Mouse (Mus musculus) right cerebral cortex, postnatal 14 days (tissue): Measurements from ENCODE around the gene Ptprn2.

Experiments
- DNase-seq: peaks from one replicate; pipeline ENCODE4 v3.0.0; 2022

The Ptprn2 gene

DNA sequence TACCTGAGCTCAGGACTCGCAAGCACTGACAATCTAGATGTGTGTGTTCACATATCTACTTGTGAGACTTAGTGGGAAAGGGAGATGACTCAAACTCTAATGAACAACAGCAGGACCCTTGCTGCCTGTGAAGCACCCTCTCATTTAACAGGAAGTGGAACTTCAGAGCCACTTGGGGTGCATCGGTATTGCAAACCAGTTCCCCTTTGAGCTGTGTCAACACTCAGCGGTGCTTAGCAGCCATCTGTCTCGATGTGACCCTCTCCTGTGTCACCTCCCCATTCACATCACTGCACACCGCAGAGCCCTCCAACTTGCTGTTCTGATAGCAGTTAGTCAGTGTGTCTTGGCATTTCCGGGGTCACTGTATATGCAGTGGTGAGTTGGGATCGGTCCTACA, 592.1 kb downstream of the Ptprn2 start:
- no peak for DNase-seq

DNA sequence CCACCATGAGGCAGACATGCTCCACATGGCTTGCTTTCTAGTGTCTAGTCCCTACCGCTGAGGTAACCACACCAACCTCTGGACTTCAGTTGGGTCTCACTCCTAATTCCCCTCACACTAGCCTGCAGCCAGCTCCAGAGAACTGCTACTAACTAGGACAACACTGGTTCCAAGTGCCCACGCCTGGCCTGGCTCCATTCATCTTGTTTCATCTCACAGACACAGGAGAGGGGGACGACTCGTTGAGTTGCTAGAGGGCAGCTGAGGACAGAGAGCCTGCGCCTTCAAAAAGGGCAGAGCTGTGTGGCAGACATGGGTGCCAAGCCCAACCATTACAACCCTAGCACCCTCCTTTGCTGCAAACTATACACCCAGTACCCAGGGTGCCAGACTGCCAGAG, 593.4 kb downstream of the Ptprn2 start:
- peak; percentile 53 for DNase-seq

DNA sequence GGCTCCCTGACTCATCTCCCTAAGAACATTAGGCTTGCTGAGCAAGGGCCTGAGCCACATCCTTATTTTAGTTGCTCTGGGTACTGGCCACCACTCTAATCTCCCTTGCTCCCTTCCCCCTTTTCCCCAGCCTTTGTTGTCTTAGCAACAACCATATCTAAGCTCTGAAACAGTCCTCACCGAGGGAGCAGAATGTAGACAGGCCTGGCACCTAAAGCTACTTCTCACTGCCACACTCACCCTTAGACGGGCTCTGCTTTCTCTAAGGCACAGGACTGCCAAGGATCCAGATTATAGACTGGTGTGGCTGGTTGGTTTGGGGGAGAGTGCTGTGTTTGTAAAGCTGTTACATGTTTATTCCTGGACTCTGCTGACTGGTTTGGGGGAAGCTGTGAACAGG, 594.2 kb downstream of the Ptprn2 start:
- DNase-seq: peak; percentile 12

DNA sequence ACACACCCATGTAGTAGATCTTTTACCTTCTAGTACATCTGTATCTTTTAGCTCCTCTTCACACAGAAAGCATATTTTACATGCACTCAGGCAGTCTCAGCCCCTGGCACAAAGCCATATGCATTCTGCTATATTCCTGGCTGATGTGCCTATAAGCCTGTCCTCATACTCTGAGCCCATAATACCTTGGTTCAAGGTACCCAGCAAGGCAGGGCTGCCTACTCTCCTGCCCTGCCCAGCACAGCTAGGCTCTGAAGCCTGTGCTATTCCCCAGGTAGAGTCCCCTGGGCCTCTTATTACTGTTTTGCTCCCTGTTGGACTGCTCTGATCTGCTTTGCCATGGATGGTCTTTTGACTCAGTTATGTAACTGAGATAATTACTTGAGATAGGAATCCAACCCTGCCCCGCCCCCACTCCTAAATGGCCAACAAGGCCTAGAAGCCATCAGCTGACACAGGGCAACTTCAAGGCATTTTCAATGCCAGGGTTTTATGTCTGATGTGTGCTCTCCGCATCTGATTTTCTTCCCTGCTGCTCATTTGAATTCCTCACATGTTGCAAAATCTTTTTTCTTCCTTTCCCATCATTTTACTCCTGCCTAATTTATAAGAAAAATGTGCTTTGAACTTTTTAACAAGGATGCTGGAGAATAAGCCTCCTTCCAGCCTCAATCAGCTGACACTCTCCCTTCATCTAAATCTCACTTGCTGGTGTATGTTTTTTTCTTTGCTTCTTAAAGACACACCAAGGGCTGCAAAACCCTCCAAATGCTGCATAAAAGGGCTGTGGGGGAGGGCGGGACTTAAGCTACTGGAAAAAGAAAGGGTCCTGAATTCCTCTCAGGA, 598.6 kb downstream of the Ptprn2 start:
- DNase-seq: peak; percentile 20

DNA sequence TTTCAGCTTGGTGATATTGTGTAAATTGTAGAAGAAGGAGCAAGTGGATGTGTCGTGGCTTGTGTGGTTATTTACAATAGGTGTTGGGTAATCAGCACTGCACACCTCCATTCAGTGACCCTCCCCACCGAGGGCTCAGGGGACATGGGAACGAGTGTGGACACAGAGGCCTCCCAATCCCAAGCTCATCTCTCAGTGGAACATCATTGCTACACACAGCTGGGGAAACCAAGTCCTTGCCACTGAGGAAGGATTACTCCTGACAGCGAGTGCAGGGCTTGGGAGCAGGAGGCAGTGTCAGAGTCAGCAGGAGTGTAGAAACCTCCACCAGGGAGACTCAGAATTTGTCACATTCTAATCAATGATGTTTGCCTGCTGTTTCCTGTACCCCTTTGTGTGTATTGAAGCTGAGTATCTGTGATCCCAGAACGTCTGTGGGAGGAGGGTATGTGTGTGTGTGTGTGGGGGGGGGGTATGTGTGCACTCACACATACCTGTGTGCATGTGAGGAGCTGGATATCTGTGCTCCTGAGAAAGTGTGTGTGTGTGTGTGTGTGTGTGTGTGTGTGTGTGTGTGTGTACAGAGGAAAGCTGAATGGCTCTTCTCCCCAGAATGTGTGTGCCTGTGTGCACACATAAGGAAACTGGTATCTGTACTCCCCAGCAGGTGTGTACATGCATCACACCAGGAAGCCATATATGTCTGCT, 599.3 kb downstream of the Ptprn2 start:
- DNase-seq: no peak

DNA sequence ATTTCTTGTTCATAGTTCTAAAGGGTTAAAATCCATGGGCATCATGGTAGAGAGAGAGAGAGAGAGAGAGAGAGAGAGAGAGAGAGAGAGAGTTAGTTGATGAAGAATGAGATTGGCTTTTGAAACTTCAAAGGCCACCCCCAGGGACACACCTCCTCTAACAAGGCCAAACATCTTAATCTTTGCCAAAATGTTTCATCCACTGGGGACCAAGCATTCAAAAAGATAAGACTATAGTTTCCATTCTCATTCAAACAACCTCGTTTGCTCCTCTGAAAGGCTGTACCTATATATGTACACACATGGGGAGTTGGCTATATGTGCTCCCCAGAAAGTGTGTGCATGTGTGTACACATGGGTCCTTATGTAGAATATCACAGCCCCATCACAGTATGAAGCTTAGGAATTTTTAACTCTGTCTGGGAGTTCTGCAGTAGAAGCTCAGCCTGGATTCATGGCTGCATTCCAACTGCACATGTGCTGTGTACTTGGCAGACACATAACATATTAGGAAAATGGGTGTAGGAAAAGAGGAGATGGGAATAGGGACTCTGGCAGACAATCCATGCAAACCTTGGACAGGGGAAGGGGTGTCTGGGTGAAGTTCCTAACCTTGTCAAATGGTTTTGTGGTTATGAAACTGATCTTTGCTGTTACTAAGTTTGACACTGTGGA, 600.3 kb downstream of the Ptprn2 start:
- DNase-seq: peak; percentile 31

DNA sequence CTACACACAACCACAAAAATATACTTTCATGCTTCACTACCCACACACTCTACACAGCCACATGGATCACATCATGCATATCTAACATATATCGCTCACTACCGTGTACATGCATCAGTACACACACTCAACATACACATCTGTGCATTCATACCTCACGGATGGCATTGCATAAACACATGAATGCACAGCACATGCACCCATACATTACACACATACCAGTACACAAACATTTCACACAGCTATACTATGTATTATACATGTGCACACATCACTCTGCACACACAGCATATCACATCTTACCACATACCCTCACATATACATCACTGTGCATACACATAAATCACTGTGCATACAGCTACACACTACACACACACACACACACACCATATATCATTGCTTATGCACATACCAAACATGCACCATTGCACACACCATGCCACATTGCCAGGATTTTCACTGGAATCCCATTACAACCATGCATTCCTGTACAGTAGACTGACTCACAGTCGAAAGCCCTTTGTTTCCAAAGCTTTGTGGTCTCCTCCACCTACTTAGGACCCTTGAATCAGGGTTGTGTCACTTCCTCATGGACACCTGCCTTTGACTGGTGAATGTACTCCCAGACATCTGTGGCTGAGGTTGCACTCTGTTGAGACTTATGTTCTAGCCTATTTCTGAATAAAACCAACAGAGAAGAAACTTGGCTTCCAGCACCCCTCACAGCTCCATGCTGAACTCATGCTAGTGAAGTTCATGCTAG, 607.0 kb downstream of the Ptprn2 start:
- DNase-seq: no peak

DNA sequence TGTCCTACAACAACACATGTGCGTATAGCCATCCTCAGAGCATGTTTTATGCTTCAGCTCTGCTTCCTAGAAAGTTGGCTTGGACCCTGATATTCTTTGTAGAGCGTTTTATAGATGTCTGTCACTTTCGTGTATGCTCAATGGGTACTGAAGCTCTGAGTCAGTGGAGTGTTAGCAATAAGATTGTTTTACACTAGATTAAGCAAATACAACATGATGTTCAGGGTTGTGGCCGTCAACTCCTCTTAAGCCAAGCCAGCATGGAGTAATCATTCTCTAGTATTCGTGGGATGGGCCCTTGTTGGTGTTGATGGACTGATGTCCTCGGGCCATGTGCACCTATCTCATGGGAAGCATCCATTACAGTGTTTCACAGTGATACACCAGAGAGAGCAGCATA, 610.4 kb downstream of the Ptprn2 start:
- DNase-seq: no peak

DNA sequence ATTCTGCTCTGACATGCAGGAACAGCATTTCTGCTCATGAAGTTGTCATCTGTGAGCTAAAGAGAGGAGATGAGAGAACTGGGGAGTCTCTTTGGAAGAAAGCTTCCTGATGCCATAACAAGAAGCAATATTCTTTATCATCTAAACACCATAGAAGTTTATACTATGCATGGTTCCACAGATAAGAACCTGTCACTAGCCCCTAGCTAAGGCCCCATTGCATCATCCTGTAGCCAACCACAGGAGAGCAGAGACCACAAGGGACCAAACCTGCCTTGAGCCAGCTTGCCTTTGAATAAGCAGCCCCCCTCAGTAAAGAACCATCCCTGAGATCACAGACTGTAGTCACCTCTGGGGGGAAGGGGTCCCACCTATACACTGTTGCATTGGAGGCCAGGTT, 612.8 kb downstream of the Ptprn2 start:
- DNase-seq: no peak

DNA sequence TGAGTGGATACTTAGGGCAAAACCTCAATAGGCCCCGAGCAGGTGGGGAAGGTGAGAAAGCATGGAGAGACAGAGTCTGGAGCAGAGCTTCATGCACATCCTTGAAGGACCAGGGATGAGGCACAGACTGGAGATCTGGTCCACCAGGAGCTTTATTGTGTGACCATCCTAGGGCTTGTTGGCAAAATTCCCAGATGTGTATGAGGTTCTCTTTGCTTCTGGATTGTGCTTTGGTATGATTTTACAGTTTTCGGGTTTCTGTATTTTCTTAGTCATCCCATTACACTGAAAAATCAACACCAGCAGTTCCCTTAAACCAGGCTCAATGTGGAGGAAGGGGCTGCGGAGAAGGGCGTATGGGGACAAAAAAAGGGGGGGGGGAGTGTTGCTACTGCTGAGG, 621.2 kb downstream of the Ptprn2 start:
- no peak for DNase-seq

DNA sequence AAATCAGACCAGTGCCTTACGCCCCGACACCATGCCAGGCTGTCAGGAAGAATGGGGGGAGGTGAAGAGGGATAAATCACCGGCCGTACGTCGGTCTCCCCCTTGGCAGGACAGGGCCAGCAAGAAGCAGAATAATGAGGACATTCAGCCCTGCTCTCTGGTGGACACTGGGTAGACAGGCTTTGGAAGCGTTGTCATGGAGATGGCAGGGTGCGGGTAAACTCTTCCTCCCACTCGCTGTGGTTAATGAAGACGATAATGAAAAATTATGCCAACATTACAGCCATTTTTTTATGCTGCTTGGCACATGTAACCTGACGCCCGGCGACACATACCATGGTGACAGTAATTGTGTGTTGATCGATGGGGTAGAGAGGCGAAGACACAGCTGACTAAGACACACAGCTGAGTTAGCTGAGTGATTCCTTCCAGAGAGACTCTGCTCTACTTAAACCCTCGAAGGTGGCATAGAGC, 621.7 kb downstream of the Ptprn2 start:
- peak; percentile 39 for DNase-seq

DNA sequence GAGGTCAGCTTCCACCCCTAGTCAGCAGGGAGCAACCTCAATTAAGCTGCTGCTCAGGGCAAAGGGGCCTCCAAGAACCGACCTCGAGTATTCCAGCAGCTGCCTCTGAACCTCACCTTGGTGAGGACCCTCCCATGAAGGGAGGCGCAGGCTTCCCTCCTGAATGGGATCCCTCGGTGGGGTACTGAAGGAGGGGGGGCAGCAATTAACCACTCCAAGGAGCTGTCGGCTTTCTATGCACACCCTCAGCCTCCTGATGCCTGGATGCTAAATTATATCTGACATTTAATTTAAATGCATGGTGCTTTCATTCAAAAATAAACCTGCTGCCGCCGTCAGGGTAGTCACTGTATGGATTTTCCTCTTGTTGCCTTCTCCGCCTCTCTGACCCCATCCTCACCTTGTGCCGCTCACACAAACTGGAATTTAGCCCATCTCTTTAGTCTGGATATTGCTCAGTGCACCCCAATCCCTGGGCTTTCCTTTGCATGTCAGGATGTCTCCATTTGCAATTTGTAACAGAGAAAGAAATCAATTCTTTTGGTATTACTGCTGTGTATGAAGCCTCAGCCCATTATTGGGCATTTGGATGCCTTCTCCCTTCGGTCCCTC, 629.8 kb downstream of the Ptprn2 start:
- no peak for DNase-seq

DNA sequence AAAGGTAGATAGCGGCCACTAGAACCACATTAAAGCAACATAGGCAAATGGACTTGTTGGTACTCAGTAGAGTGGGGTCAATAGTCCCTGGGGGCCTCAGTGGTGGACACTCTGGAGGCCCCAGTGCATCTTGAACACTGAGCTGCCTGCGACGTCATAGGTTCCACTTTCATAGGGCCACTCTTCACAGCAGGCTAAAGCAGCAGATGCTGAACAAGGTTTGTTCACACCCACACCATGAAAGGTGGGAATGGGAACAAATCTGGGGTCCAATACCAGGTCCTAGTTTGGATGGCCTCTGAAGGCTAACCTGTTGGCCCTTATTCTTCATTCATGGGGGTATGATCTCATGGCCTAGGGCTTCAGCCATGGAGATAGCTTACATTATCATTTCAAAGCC, 641.6 kb downstream of the Ptprn2 start:
- DNase-seq: no peak

DNA sequence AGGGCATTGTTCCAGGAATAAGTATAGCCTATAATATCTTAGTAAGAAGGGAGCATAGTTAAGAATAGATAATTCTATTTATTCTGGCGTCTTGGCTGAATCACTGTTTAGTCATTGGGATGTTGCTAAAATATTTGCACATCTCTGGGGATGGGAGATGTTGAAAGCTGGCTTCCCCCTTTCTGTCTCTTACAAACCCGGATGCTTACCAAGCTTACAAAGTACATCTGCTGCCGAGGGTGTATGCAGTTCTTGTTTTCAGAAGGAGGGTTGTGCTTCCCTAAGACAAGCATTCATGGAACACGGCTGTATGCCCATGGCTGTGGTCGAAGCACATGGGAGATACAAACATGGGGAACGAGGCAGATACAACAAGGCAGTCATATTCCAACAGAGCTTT, 642.0 kb downstream of the Ptprn2 start:
- DNase-seq: no peak

DNA sequence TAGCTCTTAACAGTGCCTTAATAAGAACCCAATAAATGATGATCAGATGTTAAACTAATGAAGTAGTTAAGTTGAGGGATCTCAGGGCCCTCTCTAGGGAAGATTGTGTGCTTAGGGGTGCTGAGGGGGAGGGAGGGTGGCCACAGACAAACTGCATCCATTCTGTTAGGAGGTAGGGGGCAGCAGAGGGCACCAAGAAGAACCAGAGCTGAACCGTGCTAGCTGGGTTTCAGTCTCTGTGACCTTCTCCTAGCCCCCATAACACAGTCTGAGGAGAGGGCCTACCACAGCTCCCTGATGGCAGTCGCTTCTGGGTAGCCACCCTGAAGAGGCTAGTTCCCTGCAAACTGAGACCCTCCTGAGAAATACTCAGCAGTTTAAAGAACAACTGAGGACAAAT, 646.6 kb downstream of the Ptprn2 start:
- DNase-seq: no peak

DNA sequence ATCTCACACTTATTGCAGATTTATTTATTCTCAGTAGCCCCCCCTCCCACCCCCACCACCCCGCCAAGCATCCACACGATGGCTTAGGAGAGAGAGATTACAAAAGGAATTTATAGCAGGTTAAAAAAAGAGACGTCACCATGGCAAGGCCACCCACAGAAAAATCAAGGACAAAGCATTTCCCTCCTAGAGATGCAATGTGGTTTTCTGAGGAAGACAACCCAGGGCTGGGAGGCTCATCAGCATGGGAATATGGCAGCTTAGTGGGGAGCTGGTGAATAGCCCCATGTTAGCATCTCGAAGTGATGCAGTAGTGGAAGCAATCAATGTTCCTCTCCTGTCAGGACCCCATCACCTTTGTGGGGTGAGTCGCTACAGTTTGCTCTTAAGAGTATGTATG, 649.7 kb downstream of the Ptprn2 start:
- no peak for DNase-seq

DNA sequence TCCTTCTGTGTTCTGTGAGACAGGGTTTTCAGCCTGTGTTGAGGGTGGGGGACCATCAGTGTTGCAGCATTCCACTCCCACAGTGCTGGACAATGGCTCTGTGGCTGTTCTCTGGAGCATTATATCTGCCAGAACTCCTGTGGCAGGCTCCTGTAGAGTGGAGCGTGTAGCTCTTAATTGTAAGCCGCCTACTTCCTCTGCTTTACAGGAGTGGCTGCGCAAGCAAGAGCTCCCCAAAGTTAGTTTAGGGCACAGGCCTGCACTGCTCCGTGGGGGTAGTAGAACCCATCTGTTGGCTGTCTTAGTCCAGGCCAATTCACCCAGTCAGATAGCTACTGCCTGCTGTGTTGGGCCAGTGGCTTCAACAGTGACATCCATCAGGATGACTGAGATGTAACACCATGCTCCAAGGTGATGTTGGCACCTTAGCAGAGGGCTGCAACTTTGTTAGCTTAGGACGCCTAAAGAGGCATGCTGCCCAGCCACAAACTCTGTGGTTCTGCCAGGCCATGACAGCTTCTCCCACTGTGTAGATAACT, 651.0 kb downstream of the Ptprn2 start:
- no peak for DNase-seq

DNA sequence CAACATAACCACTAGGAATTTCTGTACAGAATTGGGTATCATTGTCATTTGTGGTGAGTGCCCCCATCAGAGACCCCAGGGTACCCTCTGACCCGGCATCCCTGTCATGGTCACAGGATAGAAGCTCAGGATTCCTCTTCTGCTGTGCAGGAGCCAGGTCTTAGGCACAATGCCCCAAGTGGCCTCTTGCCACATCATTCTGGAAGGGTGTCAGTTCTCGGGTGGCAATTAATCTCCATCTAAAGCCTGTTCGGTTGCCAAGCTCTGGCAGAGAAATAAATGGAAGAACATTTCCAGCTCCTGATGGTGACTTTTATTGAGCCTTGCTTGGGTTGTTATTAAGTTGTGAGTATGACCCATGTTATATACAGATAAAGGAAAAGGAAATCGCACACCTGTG, 655.4 kb downstream of the Ptprn2 start:
- DNase-seq: no peak

DNA sequence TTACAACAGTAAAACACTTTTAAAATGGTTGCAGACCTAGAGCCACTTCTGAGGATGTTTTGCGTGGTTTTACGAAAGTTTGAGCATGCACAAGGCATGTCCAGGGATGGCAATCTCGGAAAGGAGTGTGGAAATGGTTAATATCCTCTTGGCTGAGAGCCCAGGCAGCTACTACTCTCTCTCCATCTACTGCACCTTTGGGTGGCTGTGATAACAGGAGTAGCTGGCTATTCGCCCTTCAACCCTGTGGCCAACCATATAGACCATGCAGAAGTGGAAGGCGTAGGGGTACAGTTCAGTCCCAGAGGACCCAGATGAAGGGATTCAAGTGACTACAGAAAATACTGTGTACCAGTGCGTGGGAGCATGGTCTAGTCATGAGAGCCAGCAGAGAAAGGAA, 655.9 kb downstream of the Ptprn2 start:
- DNase-seq: no peak

DNA sequence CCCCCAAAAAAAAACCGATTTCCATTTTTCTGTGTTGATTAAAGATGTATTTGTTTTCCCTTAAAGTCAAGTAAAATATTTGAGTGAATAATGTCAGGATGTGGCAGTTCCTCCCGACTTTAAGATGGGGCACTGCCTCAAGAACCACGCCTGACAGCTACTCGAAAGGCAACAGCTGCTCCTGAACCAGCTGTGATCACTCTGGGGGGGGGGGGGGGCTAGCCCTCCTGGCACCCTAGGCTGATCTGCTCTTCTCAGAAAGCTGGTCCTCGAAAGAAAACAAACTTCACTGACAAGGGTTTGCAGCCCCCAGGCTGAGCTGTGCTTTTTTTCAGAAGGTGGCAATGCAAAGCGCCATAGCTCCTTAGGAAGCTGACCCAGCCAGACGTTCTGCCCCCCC, 663.7 kb downstream of the Ptprn2 start:
- no peak for DNase-seq

DNA sequence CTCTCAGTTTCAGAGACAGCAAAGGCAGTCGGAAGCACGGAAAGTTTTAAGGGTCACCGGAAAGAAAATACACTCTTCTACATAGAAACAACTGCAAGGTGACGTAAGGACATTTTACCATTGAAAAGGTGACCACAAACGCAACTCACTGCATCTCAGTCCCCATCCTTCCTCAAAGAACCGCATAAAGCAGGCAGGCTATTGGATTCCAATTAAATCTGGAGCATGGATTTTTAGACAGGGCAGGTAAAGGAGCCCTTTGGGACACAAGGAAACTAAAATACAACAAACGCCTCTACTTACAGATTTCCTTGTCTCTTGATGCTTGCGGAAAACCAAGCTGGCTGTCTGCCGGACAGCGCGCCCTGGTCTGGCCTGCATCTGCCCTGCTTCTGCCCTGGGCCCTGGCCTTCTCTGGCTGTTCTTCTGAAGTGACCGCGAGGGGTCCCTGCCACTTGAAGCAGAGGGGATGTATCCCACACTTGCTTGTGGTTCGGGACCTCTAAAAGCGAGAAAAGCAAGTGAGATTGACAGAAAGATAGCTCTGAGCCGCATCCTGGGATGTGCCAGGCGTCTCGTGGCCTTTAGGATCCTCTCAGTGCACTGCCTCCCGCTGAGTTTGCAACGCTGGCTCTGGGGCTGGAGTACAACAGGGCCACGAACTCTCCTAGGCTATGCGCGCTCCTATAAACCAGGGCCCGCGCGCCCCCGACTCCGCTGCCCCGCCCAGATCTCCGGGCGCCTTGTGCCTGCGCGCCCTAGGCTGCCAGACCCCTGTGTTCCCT, 665.3 kb downstream of the Ptprn2 start:
- DNase-seq: no peak

DNA sequence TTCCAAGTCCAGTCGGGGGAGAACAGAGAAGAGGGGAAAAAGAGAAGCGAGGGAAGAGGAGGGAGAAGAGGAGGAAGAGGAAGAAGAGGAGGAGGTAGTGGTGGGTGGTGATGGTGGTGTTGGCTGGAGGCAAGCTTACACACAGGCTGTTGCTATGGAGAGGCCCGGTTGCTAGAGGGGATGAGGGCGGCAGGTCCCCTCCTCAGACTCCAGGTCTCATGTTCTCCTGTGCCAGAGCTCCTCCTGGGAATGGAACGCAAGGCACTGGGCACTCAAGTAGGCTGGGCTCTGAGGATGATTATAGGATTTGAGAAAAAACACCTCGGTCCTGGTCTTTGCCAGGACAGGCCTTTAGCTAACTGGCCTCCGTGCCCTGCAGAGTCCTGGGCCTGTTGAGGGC, 666.1 kb downstream of the Ptprn2 start:
- no peak for DNase-seq
